In genomic region chrX:106026418-106027342, GRCm38 (mm10) we compare ENCODE assay signal across 8 mouse cellular contexts. TPM values are rescaled to one million over a fixed set of nuclear protein-coding genes. Genes with fewer than 3 reads are reported as not detected.
DNase-seq lines count a peak whose midpoint lies in the region; ATAC-seq and TF ChIP-seq lines count a peak whose summit lies in the region.

Gene Atp7a, plus strand, starts transcription at chrX:106027276.

- peak; percentile 96 for ATAC-seq in CD4-positive, CD25-positive, alpha-beta regulatory T cell, adult 4 months
- peak; percentile 96 for ATAC-seq in heart, embryonic 14.5 days (ENCODE audit: insufficient number of reproducible peaks, insufficient read depth, low FRiP score, low read depth)
- ATAC-seq in liver, embryonic 14.5 days (ENCODE audit: insufficient read depth) = peak; percentile 99
- peak; percentile 94 for ATAC-seq in neural tube, embryonic 11.5 days (ENCODE audit: insufficient read depth, low FRiP score, low TSS enrichment)
- ATAC-seq in stomach, postnatal 0 days (ENCODE audit: low FRiP score, low TSS enrichment) = peak; percentile 99

- peak; percentile 81 for DNase-seq in c-Kit-negative CD71-positive TER-119-positive erythroid progenitor cells, embryonic 14.5 days (ENCODE audit: low read depth, low spot score)
- DNase-seq in fibroblast of lung, adult 2 months (ENCODE audit: low read depth) = peak; percentile 80
- DNase-seq in kidney, postnatal 25 days = peak; percentile 93 to 95
- DNase-seq in liver, embryonic 14.5 days (ENCODE audit: low read depth in 3 of 3, low spot score in 3 of 3) = peak; percentile 85 to 87 (median 86)
- peak; percentile 94 for DNase-seq in neural tube, embryonic 11.5 days (ENCODE audit: low spot score)
- peak; percentile 94 for DNase-seq in stomach, postnatal 0 days (ENCODE audit: low spot score)

- H3K4me3 ChIP-seq in heart, embryonic 14.5 days (ENCODE audit: control insufficient read depth in 1 of 2, insufficient read depth in 1 of 2, low read depth in 1 of 2, low read length in 2 of 2) = peak within 1 kb of the TSS; percentile 53 to 76
- H3K4me3 ChIP-seq in liver, embryonic 14.5 days (ENCODE audit: insufficient read depth in 1 of 2, low read depth in 2 of 2, low read length in 2 of 2) = peak within 1 kb of the TSS; percentile 64 to 86
- peak within 1 kb of the TSS; percentile 46 for H3K4me3 ChIP-seq in neural tube, embryonic 11.5 days (ENCODE audit: low read depth, low read length)
- peak within 1 kb of the TSS; percentile 54 for H3K4me3 ChIP-seq in stomach, postnatal 0 days (ENCODE audit: low read depth, low read length)

- peak; percentile 30; the same call in 1 of the 2 replicates for TF ChIP-seq EP300 in liver, embryonic 14.5 days (IDR thresholded peaks at IDR 0.05; ENCODE audit: low read depth)
- TF ChIP-seq EP300 in stomach, postnatal 0 days (optimal IDR thresholded peaks at IDR 0.05) = no peak

- peaks cover 11% of the 10 kb centered on the region for H3K36me3 ChIP-seq in heart, embryonic 14.5 days (ENCODE audit: control insufficient read depth, insufficient read depth, low read length)
- peaks cover 4% of the 10 kb centered on the region; the same call in 1 of the 2 replicates for H3K36me3 ChIP-seq in liver, embryonic 14.5 days (replicated peaks; ENCODE audit: control insufficient read depth, insufficient read depth, low read depth)
- no peaks in the 10 kb centered on the region for H3K36me3 ChIP-seq in neural tube, embryonic 11.5 days (ENCODE audit: control insufficient read depth, insufficient read depth, low read length)
- H3K36me3 ChIP-seq in stomach, postnatal 0 days (ENCODE audit: control insufficient read depth, insufficient read depth, low read length) = no peaks in the 10 kb centered on the region

- peak within 1 kb of the TSS; percentile 62 for H3K4me2 ChIP-seq in heart, embryonic 14.5 days (ENCODE audit: low read length)
- peak within 1 kb of the TSS; percentile 72 for H3K4me2 ChIP-seq in liver, embryonic 14.5 days (ENCODE audit: low read depth)
- peak within 1 kb of the TSS; percentile 43 for H3K4me2 ChIP-seq in neural tube, embryonic 11.5 days (ENCODE audit: low read depth)
- H3K4me2 ChIP-seq in stomach, postnatal 0 days (replicated peaks; ENCODE audit: low read depth) = peak within 1 kb of the TSS; percentile 46

- H3K9me3 ChIP-seq in heart, embryonic 14.5 days (ENCODE audit: control insufficient read depth, low read length) = no peaks in the 10 kb centered on the region
- H3K9me3 ChIP-seq in liver, embryonic 14.5 days (ENCODE audit: control insufficient read depth, low read length) = no peaks in the 10 kb centered on the region
- H3K9me3 ChIP-seq in neural tube, embryonic 11.5 days (ENCODE audit: control insufficient read depth, low read length) = no peaks in the 10 kb centered on the region
- no peaks in the 10 kb centered on the region for H3K9me3 ChIP-seq in stomach, postnatal 0 days (ENCODE audit: control insufficient read depth, low read length)

- 17% methylated on average over 36 of the region's 36 CpGs for WGBS in heart, embryonic 14.5 days
- 12% methylated on average over 36 of the region's 36 CpGs for WGBS in liver, embryonic 14.5 days (ENCODE audit: insufficient replicate concordance)
- WGBS in neural tube, embryonic 11.5 days = 14% methylated on average over 29 of the region's 36 CpGs
- WGBS in stomach, postnatal 0 days = 15% methylated on average over 36 of the region's 36 CpGs

- no peaks in the 10 kb centered on the region; a peak in 1 of 4 replicates for H3K4me1 ChIP-seq in heart, embryonic 14.5 days (ENCODE audit: control insufficient read depth in 2 of 2, insufficient read depth in 2 of 2, low read length in 2 of 2)
- no peaks in the 10 kb centered on the region for H3K4me1 ChIP-seq in liver, embryonic 14.5 days (replicated peaks; ENCODE audit: control insufficient read depth in 2 of 2, insufficient read depth in 2 of 2, low read length in 1 of 2)
- no peaks in the 10 kb centered on the region for H3K4me1 ChIP-seq in neural tube, embryonic 11.5 days (ENCODE audit: control insufficient read depth, insufficient read depth, low read length)
- no peaks in the 10 kb centered on the region for H3K4me1 ChIP-seq in stomach, postnatal 0 days (replicated peaks; ENCODE audit: control insufficient read depth, insufficient read depth)

- H3K27me3 ChIP-seq in heart, embryonic 14.5 days (ENCODE audit: control insufficient read depth, insufficient read depth, low read length) = no peaks in the 10 kb centered on the region
- H3K27me3 ChIP-seq in liver, embryonic 14.5 days (ENCODE audit: control insufficient read depth, insufficient read depth, low read length) = no peaks in the 10 kb centered on the region
- no peaks in the 10 kb centered on the region for H3K27me3 ChIP-seq in neural tube, embryonic 11.5 days (ENCODE audit: control insufficient read depth, insufficient read depth, low read length)
- H3K27me3 ChIP-seq in stomach, postnatal 0 days (ENCODE audit: control insufficient read depth, insufficient read depth, low read length) = no peaks in the 10 kb centered on the region

- H3K27ac ChIP-seq in heart, embryonic 14.5 days (replicated peaks in 1 of 2; ENCODE audit: control insufficient read depth in 1 of 2, insufficient read depth in 1 of 2, low read depth in 2 of 2, low read length in 2 of 2) = peak within 1 kb of the TSS; percentile 81 to 84
- H3K27ac ChIP-seq in liver, embryonic 14.5 days = no peak within 1 kb of the TSS
- H3K27ac ChIP-seq in neural tube, embryonic 11.5 days (ENCODE audit: low read depth, low read length) = 0 out of 2 replicates have a peak within 1 kb of the TSS, but pooled peaks have one; percentile 27
- peak within 1 kb of the TSS; percentile 78 for H3K27ac ChIP-seq in stomach, postnatal 0 days (replicated peaks)

- peak within 1 kb of the TSS; percentile 71 for H3K9ac ChIP-seq in heart, embryonic 14.5 days (ENCODE audit: low read length)
- peak within 1 kb of the TSS; percentile 70 for H3K9ac ChIP-seq in liver, embryonic 14.5 days (replicated peaks)
- peak within 1 kb of the TSS; percentile 54 for H3K9ac ChIP-seq in neural tube, embryonic 11.5 days (ENCODE audit: low read length)
- peak within 1 kb of the TSS; percentile 57 for H3K9ac ChIP-seq in stomach, postnatal 0 days (ENCODE audit: low read length)

- peak; percentile 93 for TF ChIP-seq CTCF in liver, embryonic 14.5 days (IDR thresholded peaks at IDR 0.05; ENCODE audit: low read depth)
- peak; percentile 86 for TF ChIP-seq CTCF in stomach, postnatal 0 days (IDR thresholded peaks at IDR 0.05; ENCODE audit: low read depth)

RNA-seq across cellular contexts. Expression of gene Atp7a, which starts in this region (rescaled TPM):
- 10 to 100 TPM in 1 of 2 experiments, 1 to 10 TPM in 1; 8.7 to 11.7 TPM for polyA plus RNA-seq in CD4-positive, CD25-positive, alpha-beta regulatory T cell, adult 4 months (2017; shearing (Covaris generic))
- polyA plus RNA-seq in heart, embryonic 14.5 days (2014; fragmentation: Nextera tagmentation; extraction: Ambion mirVana) = 16.6 and 17.1 TPM in 2 replicates
- 1.6 and 2.3 TPM in 2 replicates for polyA plus RNA-seq in liver, embryonic 14.5 days (2012; rRNA removed)
- 7.5 and 7.8 TPM in 2 replicates for polyA plus RNA-seq in liver, embryonic 14.5 days (2014; fragmentation: Nextera tagmentation; extraction: Ambion mirVana)
- polyA plus RNA-seq in neural tube, embryonic 11.5 days (2014; fragmentation: Nextera tagmentation; extraction: Ambion mirVana) = 32.7 and 33.7 TPM in 2 replicates
- 11.4 and 11.6 TPM in 2 replicates for polyA plus RNA-seq in stomach, postnatal 0 days (2015; fragmentation: Nextera tagmentation; extraction: Ambion mirVana)
